Mouse (Mus musculus) heart, adult 2 months (tissue): ENCODE results near the gene Gm21060. TPM values are rescaled to one million over a fixed set of nuclear protein-coding genes. Genes with fewer than 3 reads are reported as not detected.
A peak's percentile ranks its signal among the peaks of the same experiment; 100 is the strongest.
"Not testable (repeated sequence)": the region's sequence is repeated elsewhere in the genome, so short reads cannot be mapped to it uniquely, and the experiment has no call there.

Source experiments
- DNase-seq, 2 experiments: peaks; one replicate each; pipeline ENCODE4 v3.0.0; 2021
- H3K27ac ChIP-seq: fragments of 200-600 bp; 2 replicates; pipeline ENCODE4 v1.8.1; 2022
- H3K27me3 ChIP-seq: fragments of 200-500 bp; 2 replicates; pipeline ENCODE4 v1.6.1; 2012; ENCODE audit warnings: mild to moderate bottlenecking, low read length, inconsistent platforms, mixed read lengths; ENCODE audit not compliant: control insufficient read depth, insufficient read depth
- H3K36me3 ChIP-seq: fragments of 200-500 bp; 2 replicates; pipeline ENCODE4 v1.6.1; 2012; ENCODE audit warnings: low read length, inconsistent platforms; ENCODE audit not compliant: control insufficient read depth, insufficient read depth
- H3K4me1 ChIP-seq: fragments of 200-500 bp; 2 replicates; pipeline ENCODE4 v1.6.1; 2011; ENCODE audit warnings: low read length; ENCODE audit not compliant: control insufficient read depth, insufficient read depth
- H3K4me3 ChIP-seq: fragments of 200-600 bp; 2 replicates; pipeline ENCODE4 v1.8.1; 2022
- H3K79me2 ChIP-seq: fragments of 200-500 bp; replicated peaks from 2 replicates; pipeline ENCODE4 v1.6.1; 2012; ENCODE audit warnings: mild to moderate bottlenecking, inconsistent platforms, low read length, moderate library complexity, mixed read lengths; ENCODE audit not compliant: control insufficient read depth, insufficient read depth
- H3K9ac ChIP-seq: fragments of 200-500 bp; 2 replicates; pipeline ENCODE4 v1.6.1; 2012; ENCODE audit warnings: low read depth, mild to moderate bottlenecking, control low read depth, inconsistent platforms, low read length, mixed read lengths
- CTCF ChIP-seq: fragments of 200-600 bp; IDR thresholded peaks from 2 replicates; pipeline ENCODE4 v1.8.1; 2022; ENCODE audit warnings: antibody characterized with exemption, mild to moderate bottlenecking, moderate library complexity
- EP300 ChIP-seq: fragments of 200-500 bp; IDR thresholded peaks from 2 replicates; pipeline ENCODE4 v1.6.1; 2011; ENCODE audit warnings: low read depth, low read length, control low read depth; ENCODE audit not compliant: insufficient read depth
- POLR2A ChIP-seq: fragments of 200-500 bp; IDR thresholded peaks from 2 replicates; pipeline ENCODE4 v1.6.1; 2011; ENCODE audit warnings: mild to moderate bottlenecking, low read depth, low read length, control low read depth; ENCODE audit not compliant: insufficient read depth
- WGBS: fragments of 180-500 bp; shearing (Covaris S2); methylation state at CpG from one replicate; pipeline ENCODE4 v1.1.7; 2018; 5-methylcytosine and 5-hydroxymethylcytosine counted together
- intact Hi-C: fragments of 180-260 bp; cut with DNase I; formaldehyde crosslinking; loops from one replicate; pipeline ENCODE4 v1.15.1; 2025
- polyA plus RNA-seq: library from polyadenylated mRNA; depleted of rRNA; stranded (reverse); fragments of >200 nt; gene quantifications from 2 replicates; pipeline ENCODE4 v1.2.3, GENCODE M21; 2012
- total RNA-seq, 2 experiments: library from RNA; stranded (reverse); gene quantifications; 2 replicates each; pipeline ENCODE4 v1.2.3; 2021

Gene Gm21060
- total and polyA plus RNA-seq, 3 experiments, result not detected

DNA sequence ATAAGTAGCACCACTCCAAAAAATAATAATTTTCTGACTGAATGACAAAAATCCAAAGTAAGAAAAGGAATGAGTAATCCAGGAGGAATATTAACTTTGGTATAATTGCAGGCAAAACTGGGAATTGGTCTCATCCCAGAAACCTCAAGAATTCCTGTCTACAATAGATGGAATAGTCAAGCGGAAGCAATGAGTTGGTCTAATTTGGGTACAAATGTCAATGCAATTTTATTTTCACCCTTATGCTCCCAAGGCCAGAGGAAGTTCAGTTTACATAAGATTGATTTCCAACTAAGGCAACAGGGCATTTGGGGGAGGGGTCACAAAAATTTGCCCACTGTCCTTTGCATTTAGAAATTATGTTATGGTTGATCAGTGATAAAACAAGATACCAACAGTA, 21.4 kb downstream of the Gm21060 start:
- Histone ChIP-seq H3K27me3 (no peaks in the 10 kb centered on the region), H3K27ac (no peak overlapping the region), H3K4me3 (no peak overlapping the region), H3K79me2 (no peaks in the 10 kb centered on the region), H3K9ac (no peak overlapping the region), H3K36me3 (no peaks in the 10 kb centered on the region), H3K4me1 (no peaks in the 10 kb centered on the region)
- TF ChIP-seq POLR2A, result no peak
- no peak for TF ChIP-seq CTCF
- TF ChIP-seq EP300, result no peak
- WGBS, result 94% methylated on average over 1 of the region's 1 CpGs
- intact Hi-C loops, result no loop called here
- DNase-seq, result no peak

DNA sequence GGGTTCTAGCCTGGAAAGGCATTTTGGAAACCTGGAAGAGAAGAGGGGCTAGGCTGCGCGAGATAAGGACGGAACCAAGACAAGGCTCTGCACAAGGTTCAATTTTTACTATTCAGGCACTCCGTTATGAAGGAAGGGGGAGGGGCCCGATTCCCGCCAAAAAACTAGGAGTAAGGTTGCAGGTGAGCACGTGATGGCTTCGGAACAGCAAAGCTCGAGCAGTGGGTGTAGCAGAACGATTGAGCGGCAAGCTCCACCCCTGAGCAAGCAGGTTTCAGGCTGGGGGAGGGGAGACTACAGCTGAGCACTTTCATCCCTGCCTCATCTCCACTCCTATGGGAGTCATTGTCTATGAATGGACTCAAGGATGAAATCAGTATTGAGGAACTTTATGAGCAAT, 27.7 kb downstream of the Gm21060 start:
- H3K27ac ChIP-seq, intact Hi-C loops, DNase-seq, H3K4me1 ChIP-seq, H3K36me3 ChIP-seq, H3K27me3 ChIP-seq, H3K79me2 ChIP-seq, H3K4me3 ChIP-seq, H3K9ac ChIP-seq: not testable (repeated sequence)
- WGBS, result 31% methylated on average over 11 of the region's 11 CpGs

DNA sequence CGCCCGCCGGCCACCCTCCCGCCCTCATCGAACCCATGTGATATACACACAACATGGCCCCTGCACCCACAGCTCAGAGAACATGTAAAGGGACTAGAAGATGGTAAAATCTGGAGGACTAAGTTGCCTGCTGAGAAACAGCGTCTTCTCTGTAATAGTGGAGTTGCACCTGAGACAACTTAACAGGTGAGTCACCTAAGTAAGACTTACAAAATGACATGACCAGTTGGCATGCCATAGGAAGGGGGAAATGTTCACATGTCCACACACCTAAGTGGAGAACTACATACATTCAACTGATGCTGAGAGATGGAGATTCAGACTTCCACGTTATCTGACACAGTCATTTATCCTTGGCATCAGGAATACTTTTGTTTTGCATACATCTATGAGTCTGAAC, 29.7 kb downstream of the Gm21060 start:
- TF ChIP-seq POLR2A (no peak), CTCF (no peak), EP300 (no peak)
- WGBS, result 21% methylated on average over 7 of the region's 7 CpGs
- intact Hi-C loops, result no loop called here

DNA sequence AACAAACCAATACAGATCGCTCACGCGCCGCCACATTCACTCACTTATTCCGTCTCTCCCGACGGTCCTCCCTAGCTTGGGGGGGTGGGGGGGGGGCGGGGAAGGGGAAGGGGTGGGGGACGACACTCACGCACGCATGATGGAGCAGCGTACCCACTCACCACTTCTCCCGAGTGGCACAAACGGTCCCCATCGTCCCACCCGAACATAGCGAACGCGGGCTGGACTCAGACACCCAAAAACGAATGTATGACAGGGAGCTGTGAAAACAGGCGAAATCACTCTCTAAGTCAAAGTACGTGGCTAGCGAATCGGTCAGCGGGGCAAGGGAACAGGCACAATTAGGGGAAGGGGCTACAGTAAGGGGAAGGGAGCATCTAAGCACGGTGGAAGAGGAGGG, 30.2 kb downstream of the Gm21060 start:
- intact Hi-C loops, result no loop called here
- Histone ChIP-seq H3K4me3 (no peak overlapping the region), H3K9ac (no peak overlapping the region), H3K79me2 (no peaks in the 10 kb centered on the region), H3K36me3 (no peaks in the 10 kb centered on the region), H3K27ac (no peak overlapping the region), H3K27me3 (0 out of 2 replicates have a peak, but pooled peaks cover 1% of the 10 kb centered on the region), H3K4me1 (no peaks in the 10 kb centered on the region)
- 2% methylated on average over 26 of the region's 26 CpGs for WGBS
- peak; percentile 31 to 38 for DNase-seq
- TF ChIP-seq EP300 (no peak), CTCF (no peak), POLR2A (no peak)

More for the DNA sequence above, 29.7 kb downstream of the Gm21060 start:
- no peak for DNase-seq
- H3K4me3 ChIP-seq, result no peak overlapping the region
- H3K4me1 ChIP-seq, result no peaks in the 10 kb centered on the region
- H3K27me3 ChIP-seq, result 0 out of 2 replicates have a peak, but pooled peaks cover 1% of the 10 kb centered on the region
- no peaks in the 10 kb centered on the region for H3K79me2 ChIP-seq
- H3K27ac ChIP-seq, result no peak overlapping the region
- H3K9ac ChIP-seq, result no peak overlapping the region
- no peaks in the 10 kb centered on the region for H3K36me3 ChIP-seq

DNA sequence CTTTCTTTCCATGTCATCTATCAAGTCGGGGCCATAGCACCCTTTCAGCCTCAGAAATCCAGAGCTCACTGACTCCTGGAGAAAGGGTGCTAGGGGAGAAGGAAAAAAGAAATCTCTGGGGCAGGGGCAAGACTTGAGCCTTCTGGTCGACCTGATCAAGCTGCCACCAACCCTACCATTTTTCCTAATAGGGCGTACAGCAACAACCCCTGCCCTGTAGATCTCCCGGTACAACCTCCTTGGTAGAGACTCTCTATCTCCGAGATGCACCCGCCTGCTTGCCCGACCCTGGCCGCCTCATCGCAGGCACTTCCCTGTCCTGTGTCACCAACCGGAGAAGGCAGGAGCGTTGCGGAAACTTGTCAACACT, 30.6 kb downstream of the Gm21060 start:
- Histone ChIP-seq H3K27me3 (0 out of 2 replicates have a peak, but pooled peaks cover 1% of the 10 kb centered on the region), H3K27ac (no peak overlapping the region), H3K4me3 (no peak overlapping the region), H3K79me2 (no peaks in the 10 kb centered on the region), H3K9ac (no peak overlapping the region), H3K36me3 (no peaks in the 10 kb centered on the region), H3K4me1 (no peaks in the 10 kb centered on the region)
- DNase-seq, result peak; percentile 39 to 51
- TF ChIP-seq POLR2A, result no peak
- TF ChIP-seq EP300, result no peak
- TF ChIP-seq CTCF, result no peak
- 2% methylated on average over 12 of the region's 12 CpGs for WGBS
- intact Hi-C loops, result no loop called here

DNA sequence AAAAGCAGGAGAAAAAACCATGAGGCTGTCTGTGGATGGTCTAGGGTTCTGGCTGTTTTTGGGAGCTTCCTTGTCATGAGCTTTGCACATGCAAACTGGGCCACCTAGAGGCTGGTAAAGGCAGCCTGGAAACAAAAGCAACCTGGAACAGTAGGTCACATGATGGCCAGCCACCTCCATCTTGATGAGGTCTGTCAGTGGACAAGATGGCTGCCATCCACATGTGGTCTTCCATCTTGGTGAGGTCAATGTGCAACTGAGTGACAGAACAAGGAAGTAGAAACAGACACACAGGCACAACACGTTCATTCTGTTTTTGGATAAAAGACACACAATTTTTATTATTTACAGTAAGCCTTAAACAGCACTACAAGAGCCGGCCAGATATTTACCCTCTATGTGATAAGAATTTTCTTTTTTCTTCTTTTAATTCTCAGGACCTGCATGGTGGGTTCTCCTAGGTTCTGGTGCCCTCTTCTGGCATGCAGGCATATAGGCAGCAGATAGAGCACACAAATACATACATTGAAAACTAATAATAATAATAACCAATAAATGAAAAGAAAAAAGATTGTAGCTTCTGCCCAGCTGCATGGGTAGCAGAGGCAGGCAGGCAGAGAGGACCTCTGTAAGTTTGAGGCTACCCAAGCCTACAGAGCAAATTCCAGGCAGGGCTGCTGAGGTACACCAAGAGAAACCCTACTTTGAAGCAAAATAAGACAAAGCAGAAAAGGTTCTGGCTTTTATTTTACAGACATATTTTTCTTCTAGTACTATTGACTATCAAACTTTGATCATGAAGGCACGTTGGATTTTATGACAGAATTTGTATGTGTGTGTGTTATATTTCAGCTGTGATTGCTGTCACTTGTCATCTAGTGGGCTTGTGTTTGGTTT, 31.3 kb downstream of the Gm21060 start:
- Histone ChIP-seq H3K27ac (no peak overlapping the region), H3K4me3 (no peak overlapping the region), H3K36me3 (no peaks in the 10 kb centered on the region), H3K9ac (no peak overlapping the region), H3K4me1 (no peaks in the 10 kb centered on the region), H3K27me3 (0 out of 2 replicates have a peak, but pooled peaks cover 1% of the 10 kb centered on the region), H3K79me2 (no peaks in the 10 kb centered on the region)
- DNase-seq, result peak; percentile 33 to 79
- intact Hi-C loops, result no loop called here
- WGBS, result 17% methylated on average over 3 of the region's 3 CpGs
- TF ChIP-seq POLR2A (no peak), CTCF (peak; percentile 53), EP300 (no peak)
